31 mouse cellular contexts compared by ENCODE assay signal in the genomic region with DNA sequence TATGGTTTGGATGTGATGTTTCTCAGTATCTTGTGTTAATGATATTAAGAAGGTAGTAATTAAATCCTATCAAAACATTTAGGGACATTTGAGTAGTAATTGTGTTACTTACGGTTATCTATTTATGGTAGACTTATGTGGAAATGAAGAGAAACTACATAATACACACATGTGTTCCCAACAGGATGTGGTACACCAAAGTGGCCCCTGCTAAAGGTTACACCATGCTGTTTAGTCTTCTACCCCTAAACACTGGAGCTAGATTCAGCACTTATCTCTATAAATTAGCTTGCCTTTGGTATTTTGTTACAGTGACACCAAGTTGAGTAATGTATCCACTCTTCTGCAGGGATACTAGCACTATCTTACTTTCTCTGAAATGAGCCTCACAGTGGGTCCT. TPM values are rescaled to one million over a fixed set of nuclear protein-coding genes. Genes with fewer than 3 reads are reported as not detected.
"Had no signal": no experiment of that assay in that cellular context is flagged by ENCODE, and none has a peak within 500 bp of the region (broad histone marks: within the 10 kb centered on the region; RNA-seq: fewer than 3 reads in every experiment).

No protein-coding gene starts in this region.

- H3K4me1 ChIP-seq: heart, embryonic 13.5 days; heart, embryonic 15.5 days; hindbrain, embryonic 10.5 days; hindbrain, embryonic 12.5 days; intestine, embryonic 15.5 days; kidney, embryonic 15.5 days; limb, embryonic 10.5 days; limb, embryonic 12.5 days; liver, embryonic 13.5 days; liver, embryonic 15.5 days had no signal

- H3K9me3 ChIP-seq: heart, embryonic 13.5 days; heart, embryonic 15.5 days; hindbrain, embryonic 10.5 days; hindbrain, embryonic 12.5 days; intestine, embryonic 15.5 days; kidney, embryonic 15.5 days; limb, embryonic 10.5 days; limb, embryonic 12.5 days; liver, embryonic 13.5 days; liver, embryonic 15.5 days had no signal

- H3K4me3 ChIP-seq: gastrocnemius, adult 2 months; heart, adult 2 months; heart, embryonic 13.5 days; heart, embryonic 15.5 days; hindbrain, embryonic 10.5 days; hindbrain, embryonic 12.5 days; intestine, embryonic 15.5 days; kidney, embryonic 15.5 days; layer of hippocampus, adult 2 months; left cerebral cortex, adult 2 months; limb, embryonic 10.5 days; limb, embryonic 12.5 days; liver, embryonic 13.5 days; liver, embryonic 15.5 days had no signal

- H3K4me2 ChIP-seq: heart, embryonic 11.5 days; heart, embryonic 13.5 days; heart, embryonic 15.5 days; hindbrain, embryonic 12.5 days; hindbrain, embryonic 14.5 days; intestine, embryonic 15.5 days; kidney, embryonic 15.5 days; limb, embryonic 12.5 days; liver, embryonic 11.5 days; liver, embryonic 13.5 days; liver, embryonic 15.5 days had no signal

- H3K27me3 ChIP-seq: heart, embryonic 15.5 days; hindbrain, embryonic 12.5 days; intestine, embryonic 15.5 days; kidney, embryonic 15.5 days; limb, embryonic 12.5 days; liver, embryonic 13.5 days; liver, embryonic 15.5 days had no signal

- DNase-seq: gastrocnemius, adult 2 months; gastrocnemius, postnatal 10 days; gastrocnemius, postnatal 25 days; heart, adult 11 months; heart, adult 2 months; heart, postnatal 14 days; heart, postnatal 36 days; kidney, adult 11 months; kidney, adult 2 months; kidney, adult 9 months; kidney, postnatal 14 days; kidney, postnatal 36 days; liver; liver, embryonic 13.5 days had no signal

- ATAC-seq: hindbrain, embryonic 16.5 days; inflammation-experienced regulatory T-cells, adult 6 months; intestine, embryonic 15.5 days had no signal

- H3K9ac ChIP-seq: heart, embryonic 13.5 days; heart, embryonic 15.5 days; hindbrain, embryonic 12.5 days; hindbrain, embryonic 14.5 days; intestine, embryonic 15.5 days; kidney, embryonic 15.5 days; limb, embryonic 12.5 days; liver, embryonic 13.5 days; liver, embryonic 15.5 days had no signal

- H3K36me3 ChIP-seq: heart, embryonic 13.5 days; heart, embryonic 15.5 days; hindbrain, embryonic 10.5 days; hindbrain, embryonic 12.5 days; intestine, embryonic 15.5 days; kidney, embryonic 15.5 days; limb, embryonic 10.5 days; limb, embryonic 12.5 days; liver, embryonic 13.5 days; liver, embryonic 15.5 days had no signal

- H3K27ac ChIP-seq: gastrocnemius, adult 2 months; heart, adult 2 months; heart, embryonic 13.5 days; heart, embryonic 15.5 days; hindbrain, embryonic 10.5 days; hindbrain, embryonic 12.5 days; hindbrain, embryonic 14.5 days; intestine, embryonic 15.5 days; kidney, embryonic 15.5 days; kidney, postnatal 0 days; layer of hippocampus, adult 2 months; left cerebral cortex, adult 2 months; limb, embryonic 10.5 days; limb, embryonic 12.5 days; liver, embryonic 13.5 days; liver, embryonic 15.5 days had no signal

RNA-seq across cellular contexts. Expression of a gene that starts 57.9 kb away (rescaled TPM):
- polyA plus RNA-seq: inflammation-experienced regulatory T-cells, adult 6 months had no signal
